Mouse (Mus musculus) right cerebral cortex, postnatal 25 days (tissue): Measurements from ENCODE around the gene Dcst2.

Source experiments
- DNase-seq: peaks from one replicate; pipeline ENCODE4 v3.0.0; 2022

The Dcst2 gene

GRCm38 (mm10) chr3:89388901-89389740, 27.3 kb downstream of the Dcst2 start:
- no peak for DNase-seq

GRCm38 (mm10) chr3:89390111-89390515, 28.3 kb downstream of the Dcst2 start:
- no peak for DNase-seq

GRCm38 (mm10) chr3:89390699-89391662, 29.2 kb downstream of the Dcst2 start:
- DNase-seq, result no peak

GRCm38 (mm10) chr3:89391663-89392511, 30.1 kb downstream of the Dcst2 start:
- no peak for DNase-seq

GRCm38 (mm10) chr3:89392871-89393311, 31.1 kb downstream of the Dcst2 start:
- no peak for DNase-seq

- peak; percentile 96 for DNase-seq
These were observed 31.8 kb downstream of the Dcst2 start for GRCm38 (mm10) chr3:89393605-89394004.

GRCm38 (mm10) chr3:89394006-89394893, 32.5 kb downstream of the Dcst2 start, which contains the start of gene Zbtb7b:
Gene Zbtb7b (minus strand): TSS chr3:89394776.
- DNase-seq, result no peak

- no peak for DNase-seq
These were observed 33.1 kb downstream of the Dcst2 start for GRCm38 (mm10) chr3:89394894-89395256.

GRCm38 (mm10) chr3:89395419-89395805, 33.6 kb downstream of the Dcst2 start:
- no peak for DNase-seq

GRCm38 (mm10) chr3:89395806-89396653, 34.3 kb downstream of the Dcst2 start:
- no peak for DNase-seq

- DNase-seq, result no peak
These were observed 34.9 kb downstream of the Dcst2 start for GRCm38 (mm10) chr3:89396654-89397005.

- no peak for DNase-seq
These were observed 39.6 kb downstream of the Dcst2 start for GRCm38 (mm10) chr3:89401329-89401728.

- DNase-seq, result no peak
These were observed 40.9 kb downstream of the Dcst2 start, which contains the start of gene Lenep for GRCm38 (mm10) chr3:89402693-89403092. Gene Lenep (minus strand): TSS chr3:89402793.

GRCm38 (mm10) chr3:89406887-89407286, 45.1 kb downstream of the Dcst2 start:
- DNase-seq, result no peak

- no peak for DNase-seq
These were observed 46.7 kb downstream of the Dcst2 start for GRCm38 (mm10) chr3:89408448-89408847.

GRCm38 (mm10) chr3:89409701-89410100, 47.9 kb downstream of the Dcst2 start:
- no peak for DNase-seq

GRCm38 (mm10) chr3:89410864-89411263, 49.1 kb downstream of the Dcst2 start:
- DNase-seq, result no peak

- peak; percentile 99 for DNase-seq
These were observed 50.0 kb downstream of the Dcst2 start, which contains the start of gene Flad1 for GRCm38 (mm10) chr3:89411490-89412393. Gene Flad1 (minus strand): TSS chr3:89411870.

GRCm38 (mm10) chr3:89416158-89416557, 54.4 kb downstream of the Dcst2 start:
- DNase-seq, result no peak
